Mouse (Mus musculus) thymus, postnatal 36 days (tissue): ENCODE measurements around the gene Olfr434.
"Not testable (repeated sequence)": the region's sequence is repeated elsewhere in the genome, so short reads cannot be mapped to it uniquely, and the experiment has no call there.

Source experiments
- DNase-seq, 2 experiments: peaks; one replicate each; pipeline ENCODE4 v3.0.0; 2022; ENCODE audit warnings: mixed read lengths in 2 of 2

Olfr434 gene

GRCm38 (mm10) chr6:43212873-43213272, at the start of gene Olfr434:
TSS of gene Olfr434 (plus strand) at chr6:43213021.
- DNase-seq: not testable (repeated sequence)

GRCm38 (mm10) chr6:43167246-43167645, 45.6 kb upstream of the Olfr434 start:
- DNase-seq: no peak

- DNase-seq: no peak
Observed at GRCm38 (mm10) chr6:43171840-43172239, 41.0 kb upstream of the Olfr434 start, which contains the start of gene Olfr13. TSS of gene Olfr13 (plus strand) at chr6:43172140.

GRCm38 (mm10) chr6:43178129-43178528, 34.7 kb upstream of the Olfr434 start:
- DNase-seq: no peak

GRCm38 (mm10) chr6:43178584-43179501, 34.0 kb upstream of the Olfr434 start:
- no peak for DNase-seq

- no peak for DNase-seq
Observed at GRCm38 (mm10) chr6:43190986-43191385, 21.8 kb upstream of the Olfr434 start.

GRCm38 (mm10) chr6:43196781-43197180, 16.0 kb upstream of the Olfr434 start, which contains the start of gene Olfr435:
TSS of gene Olfr435 (plus strand) at chr6:43197146.
- DNase-seq: no peak

- no peak for DNase-seq
Observed at GRCm38 (mm10) chr6:43198094-43198493, 14.7 kb upstream of the Olfr434 start.

GRCm38 (mm10) chr6:43202786-43203185, 10.0 kb upstream of the Olfr434 start:
- no peak for DNase-seq

GRCm38 (mm10) chr6:43205355-43205754, 7.5 kb upstream of the Olfr434 start:
- DNase-seq: no peak

GRCm38 (mm10) chr6:43231255-43231654, 18.4 kb downstream of the Olfr434 start, which contains the start of gene Olfr47:
TSS of gene Olfr47 (plus strand) at chr6:43231529.
- DNase-seq: not testable (repeated sequence)

GRCm38 (mm10) chr6:43242061-43242460, 29.2 kb downstream of the Olfr434 start:
- DNase-seq: no peak

- no peak for DNase-seq
Observed at GRCm38 (mm10) chr6:43247396-43247795, 34.6 kb downstream of the Olfr434 start.

GRCm38 (mm10) chr6:43252994-43253393, 40.2 kb downstream of the Olfr434 start:
- DNase-seq: no peak

- no peak for DNase-seq
Observed at GRCm38 (mm10) chr6:43254193-43254926, 41.5 kb downstream of the Olfr434 start.

GRCm38 (mm10) chr6:43260756-43261155, 47.9 kb downstream of the Olfr434 start:
- DNase-seq: no peak

- DNase-seq: peak; percentile 48 to 57
Observed at GRCm38 (mm10) chr6:43265363-43266041, 52.7 kb downstream of the Olfr434 start, which contains the start of gene Arhgef5. TSS of gene Arhgef5 (plus strand) at chr6:43265582.

GRCm38 (mm10) chr6:43266356-43266755, 53.5 kb downstream of the Olfr434 start:
- DNase-seq: peak; percentile 14 to 20
